Mouse (Mus musculus) cerebellum, adult (tissue): Measurements from ENCODE around the gene Pdlim4.

Source experiments
- ATAC-seq: cut with Nextera tagmentation; 2 replicates; pipeline ENCODE4 v1.9.2; 2017; ENCODE audit warnings: mild to moderate bottlenecking, moderate library complexity, mixed read lengths; ENCODE audit not compliant: insufficient number of reproducible peaks, low FRiP score, low TSS enrichment

Gene Pdlim4

GRCm38 (mm10) chr11:54093000-54093399 lies 24.2 kb upstream of the Pdlim4 start:
- no peak for ATAC-seq

- ATAC-seq: no peak
Measured at GRCm38 (mm10) chr11:54092188-54092587, 23.4 kb upstream of the Pdlim4 start.

- ATAC-seq: no peak
Measured at GRCm38 (mm10) chr11:54091726-54092125, 22.9 kb upstream of the Pdlim4 start.

- no peak for ATAC-seq
Measured at GRCm38 (mm10) chr11:54090091-54090879, 21.5 kb upstream of the Pdlim4 start.

- peak; percentile 45 for ATAC-seq
Measured at GRCm38 (mm10) chr11:54088947-54089317, 20.1 kb upstream of the Pdlim4 start.

- no peak for ATAC-seq
Measured at GRCm38 (mm10) chr11:54088253-54088946, 19.6 kb upstream of the Pdlim4 start.

GRCm38 (mm10) chr11:54085816-54086215 lies 17.0 kb upstream of the Pdlim4 start:
- ATAC-seq: no peak

GRCm38 (mm10) chr11:54084976-54085375 lies 16.2 kb upstream of the Pdlim4 start:
- no peak for ATAC-seq

- ATAC-seq: no peak
Measured at GRCm38 (mm10) chr11:54082725-54083124, 13.9 kb upstream of the Pdlim4 start.

GRCm38 (mm10) chr11:54080435-54080834 lies 11.6 kb upstream of the Pdlim4 start:
- ATAC-seq: no peak

GRCm38 (mm10) chr11:54076101-54076500 lies 7.3 kb upstream of the Pdlim4 start:
- no peak for ATAC-seq

GRCm38 (mm10) chr11:54075353-54075752 lies 6.5 kb upstream of the Pdlim4 start:
- no peak for ATAC-seq

- no peak for ATAC-seq
Measured at GRCm38 (mm10) chr11:54073291-54073690, 4.5 kb upstream of the Pdlim4 start.

- peak; percentile 38; the same call in 1 of the 2 replicates for ATAC-seq
Measured at GRCm38 (mm10) chr11:54071726-54072445, 3.1 kb upstream of the Pdlim4 start.

GRCm38 (mm10) chr11:54067996-54068519 lies 756 bp downstream of the Pdlim4 start:
- no peak for ATAC-seq

GRCm38 (mm10) chr11:54067318-54067995 lies 1.4 kb downstream of the Pdlim4 start:
- ATAC-seq: no peak

- no peak for ATAC-seq
Measured at GRCm38 (mm10) chr11:54066400-54066799, 2.4 kb downstream of the Pdlim4 start.

GRCm38 (mm10) chr11:54065915-54066178 lies 3.0 kb downstream of the Pdlim4 start:
- ATAC-seq: no peak

- no peak for ATAC-seq
Measured at GRCm38 (mm10) chr11:54065106-54065914, 3.5 kb downstream of the Pdlim4 start.
